Mouse (Mus musculus): ENCODE data around the gene Stk11ip. TPM values are rescaled to one million over a fixed set of nuclear protein-coding genes. Genes with fewer than 3 reads are reported as not detected.

Stk11ip gene
- total and polyA plus RNA-seq, 2 experiments from 2014 or later: 8.3 to 18.4 TPM

DNA sequence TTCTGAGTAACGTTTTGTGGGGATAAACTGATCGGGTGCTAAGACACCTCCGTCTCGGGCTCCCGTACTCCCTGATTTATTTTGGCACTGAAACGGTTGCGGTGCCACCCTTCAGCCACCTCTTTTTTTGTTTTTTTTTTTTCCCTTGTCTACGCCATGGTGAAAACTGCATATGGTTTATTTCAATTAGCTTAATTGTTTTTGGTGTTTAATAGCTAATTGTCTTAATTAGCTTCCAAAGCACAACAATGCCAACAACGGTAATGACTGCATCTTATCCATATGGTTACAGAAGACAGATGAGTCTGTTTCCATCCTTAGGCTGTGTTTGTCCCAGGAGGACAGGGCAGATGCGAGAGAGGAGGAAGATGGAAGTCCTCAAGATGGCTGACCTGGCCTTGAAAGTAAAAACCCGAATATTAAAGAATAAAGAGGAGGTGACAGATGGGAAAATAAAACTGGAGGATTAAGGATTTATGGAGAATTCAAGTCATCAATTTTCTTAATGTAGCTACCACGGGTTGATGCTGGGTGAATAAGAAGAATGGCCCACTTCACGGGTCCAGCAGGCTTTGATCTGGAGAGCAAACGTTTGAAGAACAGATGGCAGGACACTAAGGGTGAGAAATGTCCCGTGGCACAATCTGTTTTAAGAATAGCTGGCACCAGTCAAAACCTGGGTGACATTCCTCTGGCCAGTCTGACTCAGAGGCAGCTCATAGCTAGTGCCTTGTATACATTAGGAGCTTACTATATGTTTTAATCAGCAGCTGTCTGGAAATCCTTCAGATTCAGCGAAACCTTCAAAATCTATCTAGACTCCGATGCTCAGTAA, 53.4 kb downstream of the Stk11ip start:
- no peaks in the 10 kb centered on the region for H3K9me3 ChIP-seq (replicated peaks; ENCODE audit: control insufficient read depth, low read length)
- no peaks in the 10 kb centered on the region for H3K36me3 ChIP-seq (replicated peaks; ENCODE audit: control insufficient read depth, insufficient read depth, low read length)
- no peak for DNase-seq (ENCODE audit: low spot score)
- H3K27me3 ChIP-seq (ENCODE audit: control insufficient read depth, insufficient read depth, low read length): no peaks in the 10 kb centered on the region
- no peak for ATAC-seq (ENCODE audit: insufficient read depth, low read depth)
- no peak overlapping the region for H3K4me2 ChIP-seq (ENCODE audit: low read depth, low read length)
- no peak overlapping the region for H3K9ac ChIP-seq (replicated peaks; ENCODE audit: low read depth, low read length)
- 73% methylated on average over 17 of the region's 17 CpGs for WGBS
- peaks cover 25% of the 10 kb centered on the region for H3K4me1 ChIP-seq (ENCODE audit: control insufficient read depth, insufficient read depth)
- H3K4me3 ChIP-seq (ENCODE audit: low read depth, low read length): no peak overlapping the region
- no peak overlapping the region for H3K27ac ChIP-seq (ENCODE audit: low read depth)
- TF ChIP-seq CTCF (IDR thresholded peaks at IDR 0.05; ENCODE audit: low read depth): no peak

DNA sequence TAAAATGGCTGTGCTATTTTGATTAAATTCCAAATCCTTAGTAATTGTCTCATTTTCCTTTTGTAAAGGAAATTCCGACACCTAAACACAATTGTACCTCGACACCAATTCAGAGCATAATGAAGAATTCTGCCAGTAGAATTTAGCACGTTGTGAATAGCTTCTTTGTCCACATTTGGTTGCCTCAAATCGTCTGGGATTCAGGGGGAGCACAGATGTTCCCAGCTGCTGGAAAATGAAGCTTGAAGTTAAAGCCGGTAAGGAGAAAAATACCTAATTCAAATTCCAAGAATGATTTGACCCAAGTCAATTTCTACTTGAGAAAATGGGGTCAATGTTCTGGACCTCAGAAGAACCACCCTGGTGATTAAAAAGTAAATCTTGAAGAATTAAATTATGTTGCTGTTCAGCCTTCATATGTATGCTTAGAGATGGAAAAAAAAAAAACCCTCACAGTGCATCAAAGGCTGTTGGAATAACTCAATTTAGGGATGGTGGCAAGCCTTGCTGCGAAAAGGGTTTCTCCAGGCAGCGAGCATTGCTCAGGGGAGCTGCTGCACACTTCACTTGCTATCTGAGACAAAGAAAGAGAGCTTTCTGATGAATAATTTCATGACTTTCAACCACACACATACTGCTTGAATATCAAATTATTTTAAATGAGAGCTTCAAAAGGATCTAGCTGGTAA, 60.8 kb downstream of the Stk11ip start:
- ATAC-seq (ENCODE audit: insufficient read depth, low read depth): no peak

DNA sequence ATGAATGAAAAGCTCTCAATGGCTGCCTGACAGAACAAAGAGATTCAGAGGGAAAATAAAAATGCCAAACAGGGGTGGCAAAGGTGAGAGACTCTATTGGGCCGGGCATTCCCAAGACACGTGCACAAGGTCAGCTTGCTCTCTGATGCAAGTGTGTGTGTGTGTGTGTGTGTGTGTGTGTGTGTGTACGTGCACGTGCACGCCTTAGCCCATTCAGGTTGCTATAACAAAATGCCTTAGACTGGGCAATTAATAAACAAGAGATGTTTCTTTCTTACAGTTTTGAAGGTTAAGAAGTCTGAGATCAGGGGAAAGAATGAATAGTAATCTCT, 61.3 kb downstream of the Stk11ip start:
- no peaks in the 10 kb centered on the region for H3K27me3 ChIP-seq (ENCODE audit: control insufficient read depth, insufficient read depth, low read length)
- no peak overlapping the region for H3K4me2 ChIP-seq (ENCODE audit: low read depth, low read length)
- no peaks in the 10 kb centered on the region for H3K9me3 ChIP-seq (replicated peaks; ENCODE audit: control insufficient read depth, low read length)
- peaks cover 7% of the 10 kb centered on the region for H3K4me1 ChIP-seq (ENCODE audit: control insufficient read depth, insufficient read depth)
- no peak overlapping the region for H3K9ac ChIP-seq (replicated peaks; ENCODE audit: low read depth, low read length)
- no peak for ATAC-seq (ENCODE audit: insufficient read depth, low read depth)
- no peak for TF ChIP-seq CTCF (IDR thresholded peaks at IDR 0.05; ENCODE audit: low read depth)
- TF ChIP-seq EP300 (IDR thresholded peaks at IDR 0.05; ENCODE audit: low read depth): no peak
- no peak overlapping the region for H3K4me3 ChIP-seq (ENCODE audit: low read depth, low read length)
- no peak overlapping the region for H3K27ac ChIP-seq (ENCODE audit: low read depth)
- H3K36me3 ChIP-seq (replicated peaks; ENCODE audit: control insufficient read depth, insufficient read depth, low read length): no peaks in the 10 kb centered on the region
- DNase-seq (ENCODE audit: low spot score): no peak
- WGBS: 86% methylated on average over 5 of the region's 5 CpGs

More for the DNA sequence above, 60.8 kb downstream of the Stk11ip start:
- 65% methylated on average over 7 of the region's 7 CpGs for WGBS
- no peak for DNase-seq (ENCODE audit: low spot score)
- Histone ChIP-seq H3K27ac (ENCODE audit: low read depth) (no peak overlapping the region), H3K9me3 (replicated peaks; ENCODE audit: control insufficient read depth, low read length) (no peaks in the 10 kb centered on the region), H3K9ac (replicated peaks; ENCODE audit: low read depth, low read length) (no peak overlapping the region), H3K4me1 (ENCODE audit: control insufficient read depth, insufficient read depth) (peaks cover 5% of the 10 kb centered on the region; the same call in 1 of the 2 replicates), H3K4me3 (ENCODE audit: low read depth, low read length) (no peak overlapping the region), H3K36me3 (replicated peaks; ENCODE audit: control insufficient read depth, insufficient read depth, low read length) (no peaks in the 10 kb centered on the region), H3K4me2 (ENCODE audit: low read depth, low read length) (no peak overlapping the region), H3K27me3 (ENCODE audit: control insufficient read depth, insufficient read depth, low read length) (no peaks in the 10 kb centered on the region)
- TF ChIP-seq EP300 (IDR thresholded peaks at IDR 0.05; ENCODE audit: low read depth) (no peak), CTCF (IDR thresholded peaks at IDR 0.05; ENCODE audit: low read depth) (no peak)

DNA sequence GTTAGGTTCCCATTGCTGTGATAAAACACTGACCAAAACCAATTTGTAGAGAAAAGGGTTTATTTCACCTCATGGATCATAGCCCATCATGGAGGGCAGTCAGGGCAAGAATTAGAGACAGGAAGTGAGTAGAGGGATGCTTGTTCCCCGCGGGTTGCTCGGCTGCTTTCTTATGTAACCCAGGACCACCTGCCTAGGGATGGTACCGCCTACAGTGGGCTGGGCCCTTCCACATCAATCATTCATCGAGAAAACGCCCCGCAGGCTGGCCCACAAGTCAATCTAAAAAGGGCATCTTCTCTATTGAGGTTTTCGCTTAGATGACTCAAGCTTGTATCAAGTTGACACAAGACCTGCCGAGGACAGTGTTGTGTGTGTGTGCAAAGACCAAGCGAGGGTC, 61.7 kb downstream of the Stk11ip start:
- DNase-seq (ENCODE audit: low spot score) (no peak), ATAC-seq (ENCODE audit: insufficient read depth, low read depth) (no peak)
- no peak overlapping the region for H3K4me3 ChIP-seq (ENCODE audit: low read depth, low read length)
- 66% methylated on average over 10 of the region's 10 CpGs for WGBS
- no peak overlapping the region for H3K9ac ChIP-seq (replicated peaks; ENCODE audit: low read depth, low read length)
- H3K4me1 ChIP-seq (ENCODE audit: control insufficient read depth, insufficient read depth): peaks cover 11% of the 10 kb centered on the region
- H3K4me2 ChIP-seq (ENCODE audit: low read depth, low read length): no peak overlapping the region
- no peaks in the 10 kb centered on the region for H3K27me3 ChIP-seq (ENCODE audit: control insufficient read depth, insufficient read depth, low read length)
- H3K27ac ChIP-seq (ENCODE audit: low read depth): no peak overlapping the region
- no peaks in the 10 kb centered on the region for H3K9me3 ChIP-seq (replicated peaks; ENCODE audit: control insufficient read depth, low read length)
- TF ChIP-seq EP300 (IDR thresholded peaks at IDR 0.05; ENCODE audit: low read depth): no peak
- no peak for TF ChIP-seq CTCF (IDR thresholded peaks at IDR 0.05; ENCODE audit: low read depth)
- H3K36me3 ChIP-seq (replicated peaks; ENCODE audit: control insufficient read depth, insufficient read depth, low read length): no peaks in the 10 kb centered on the region

DNA sequence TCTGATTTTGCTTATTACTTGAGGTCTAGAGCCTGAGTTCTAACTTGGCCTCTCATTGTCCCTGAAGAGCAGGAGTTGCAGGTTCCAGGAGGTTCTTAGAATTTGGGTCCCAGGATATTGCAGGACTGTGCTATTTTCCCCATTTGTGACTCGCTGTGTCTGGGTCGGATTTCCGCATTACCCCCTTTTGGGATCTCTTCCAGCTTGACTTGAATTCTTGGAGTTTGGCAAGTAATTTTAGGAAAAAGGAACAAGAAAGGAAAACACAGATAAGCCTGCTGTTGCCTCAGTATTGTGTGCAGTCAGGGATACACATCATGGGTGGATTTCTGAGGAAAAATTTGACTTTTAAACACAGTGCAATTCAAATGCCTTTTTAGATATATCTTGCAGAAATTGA, 65.5 kb downstream of the Stk11ip start:
- no peak overlapping the region for H3K27ac ChIP-seq (ENCODE audit: low read depth)
- H3K4me2 ChIP-seq (ENCODE audit: low read depth, low read length): no peak overlapping the region
- no peaks in the 10 kb centered on the region for H3K36me3 ChIP-seq (replicated peaks; ENCODE audit: control insufficient read depth, insufficient read depth, low read length)
- ATAC-seq (ENCODE audit: insufficient read depth, low read depth): no peak
- no peak overlapping the region for H3K9ac ChIP-seq (replicated peaks; ENCODE audit: low read depth, low read length)
- no peaks in the 10 kb centered on the region for H3K9me3 ChIP-seq (replicated peaks; ENCODE audit: control insufficient read depth, low read length)
- no peak overlapping the region for H3K4me3 ChIP-seq (ENCODE audit: low read depth, low read length)
- no peak for TF ChIP-seq CTCF (IDR thresholded peaks at IDR 0.05; ENCODE audit: low read depth)
- TF ChIP-seq EP300 (IDR thresholded peaks at IDR 0.05; ENCODE audit: low read depth): no peak
- no peaks in the 10 kb centered on the region for H3K27me3 ChIP-seq (ENCODE audit: control insufficient read depth, insufficient read depth, low read length)
- 69% methylated on average over 3 of the region's 3 CpGs for WGBS
- DNase-seq (ENCODE audit: low spot score): no peak
- peaks cover 12% of the 10 kb centered on the region for H3K4me1 ChIP-seq (ENCODE audit: control insufficient read depth, insufficient read depth)

Other genes starting within 250 kb of the Stk11ip start
- gene Resp18, start 243.1 kb upstream of the Stk11ip start, total RNA-seq (2014; rRNA removed; ENCODE audit: low replicate concordance): not detected in 2 replicates
- 0.48 TPM in 1 of 2 replicates, not detected in the other for gene Resp18, start 243.1 kb upstream of the Stk11ip start, polyA plus RNA-seq (2015; fragmentation: Nextera tagmentation; extraction: Ambion mirVana)
- 202 and 236 TPM in 2 replicates for gene Dnpep, start 203.5 kb upstream of the Stk11ip start, total RNA-seq (2014; rRNA removed; ENCODE audit: low replicate concordance)
- gene Dnpep, start 203.5 kb upstream of the Stk11ip start, polyA plus RNA-seq (2015; fragmentation: Nextera tagmentation; extraction: Ambion mirVana): 147 TPM in 2 replicates
- gene Des, start 161.2 kb upstream of the Stk11ip start, total RNA-seq (2014; rRNA removed; ENCODE audit: low replicate concordance): 983 and 1,187 TPM in 2 replicates
- 601 and 639 TPM in 2 replicates for gene Des, start 161.2 kb upstream of the Stk11ip start, polyA plus RNA-seq (2015; fragmentation: Nextera tagmentation; extraction: Ambion mirVana)
- gene Speg, start 146.2 kb upstream of the Stk11ip start, total RNA-seq (2014; rRNA removed; ENCODE audit: low replicate concordance): 95.0 and 105 TPM in 2 replicates
- gene Speg, start 146.2 kb upstream of the Stk11ip start, polyA plus RNA-seq (2015; fragmentation: Nextera tagmentation; extraction: Ambion mirVana): 26.8 and 30.2 TPM in 2 replicates
- 74.7 and 85.2 TPM in 2 replicates for gene Gmppa, start 85.6 kb upstream of the Stk11ip start, total RNA-seq (2014; rRNA removed; ENCODE audit: low replicate concordance)
- gene Gmppa, start 85.6 kb upstream of the Stk11ip start, polyA plus RNA-seq (2015; fragmentation: Nextera tagmentation; extraction: Ambion mirVana): 47.4 and 55.9 TPM in 2 replicates
- gene Asic4, start 71.1 kb upstream of the Stk11ip start, total RNA-seq (2014; rRNA removed; ENCODE audit: low replicate concordance): not detected in 2 replicates
- 0.04 and 0.07 TPM in 2 replicates for gene Asic4, start 71.1 kb upstream of the Stk11ip start, polyA plus RNA-seq (2015; fragmentation: Nextera tagmentation; extraction: Ambion mirVana)
- 47.7 and 53.3 TPM in 2 replicates for gene Chpf, start 42.2 kb upstream of the Stk11ip start, total RNA-seq (2014; rRNA removed; ENCODE audit: low replicate concordance)
- gene Chpf, start 42.2 kb upstream of the Stk11ip start, polyA plus RNA-seq (2015; fragmentation: Nextera tagmentation; extraction: Ambion mirVana): 19.1 and 19.3 TPM in 2 replicates
- not detected in 2 replicates for gene Tmem198, start 42.0 kb upstream of the Stk11ip start, total RNA-seq (2014; rRNA removed; ENCODE audit: low replicate concordance)
- gene Tmem198, start 42.0 kb upstream of the Stk11ip start, polyA plus RNA-seq (2015; fragmentation: Nextera tagmentation; extraction: Ambion mirVana): 0.61 and 0.81 TPM in 2 replicates
- 293 and 367 TPM in 2 replicates for gene Obsl1, start 15.1 kb upstream of the Stk11ip start, total RNA-seq (2014; rRNA removed; ENCODE audit: low replicate concordance)
- gene Obsl1, start 15.1 kb upstream of the Stk11ip start, polyA plus RNA-seq (2015; fragmentation: Nextera tagmentation; extraction: Ambion mirVana): 45.8 and 46.8 TPM in 2 replicates
- 5.7 and 8.2 TPM in 2 replicates for gene Inha, start 14.5 kb upstream of the Stk11ip start, total RNA-seq (2014; rRNA removed; ENCODE audit: low replicate concordance)
- gene Inha, start 14.5 kb upstream of the Stk11ip start, polyA plus RNA-seq (2015; fragmentation: Nextera tagmentation; extraction: Ambion mirVana): 6.4 and 7.3 TPM in 2 replicates
- gene Slc4a3, start 24.7 kb downstream of the Stk11ip start, total RNA-seq (2014; rRNA removed; ENCODE audit: low replicate concordance): 114 and 136 TPM in 2 replicates
- gene Slc4a3, start 24.7 kb downstream of the Stk11ip start, polyA plus RNA-seq (2015; fragmentation: Nextera tagmentation; extraction: Ambion mirVana): 44.7 and 49.9 TPM in 2 replicates

Measured in heart, postnatal 0 days (tissue).